Comparison of ENCODE assay signal across 8 mouse cellular contexts in the genomic region with DNA sequence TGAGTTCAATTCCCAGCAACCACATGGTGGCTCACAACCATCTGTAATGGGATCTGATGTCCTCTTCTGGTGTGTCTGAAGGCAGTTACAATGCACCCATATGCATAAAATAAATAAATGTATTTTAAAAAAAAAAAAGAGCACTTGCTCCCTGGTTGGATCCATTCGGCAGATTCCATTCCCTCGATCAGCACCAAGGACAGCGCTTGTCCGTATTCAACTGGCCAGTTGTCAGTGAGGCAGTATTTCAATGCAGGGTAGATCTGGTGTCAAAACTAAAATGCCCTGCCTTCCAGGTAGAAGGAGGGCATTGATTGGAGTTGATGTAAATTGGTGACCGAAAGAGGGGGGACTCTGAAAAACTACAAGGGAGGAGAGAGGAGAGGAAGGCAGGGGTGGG.
A peak's percentile ranks its signal among the peaks of the same experiment; 100 is the strongest.
DNase-seq lines count a peak whose midpoint lies in the region; ATAC-seq lines count a peak whose summit lies in the region.

No protein-coding gene starts in this region.

- peak; percentile 62 to 73 for DNase-seq in heart, postnatal 14 days
- no peak for DNase-seq in heart, adult 8-10 months (ENCODE audit: low spot score)
- DNase-seq in urinary bladder, postnatal 36 days (ENCODE audit: low spot score in 2 of 2): peak; percentile 13 to 23
- DNase-seq in urinary bladder, postnatal 10 days (ENCODE audit: low spot score): no peak
- DNase-seq in limb, embryonic 10.5 days (ENCODE audit: low spot score): peak; percentile 85
- DNase-seq in left cerebral cortex, adult 8-10 months (ENCODE audit: low spot score in 2 of 2): no peak
- DNase-seq in layer of hippocampus, postnatal 14 days (ENCODE audit: low spot score in 2 of 2): no peak

- H3K4me2 ChIP-seq in forebrain, embryonic 12.5 days: no peak overlapping the region

- no peak for ATAC-seq in forebrain, embryonic 12.5 days (ENCODE audit: low FRiP score)

- H3K27ac ChIP-seq in limb, embryonic 10.5 days: no peak overlapping the region
- no peak overlapping the region for H3K27ac ChIP-seq in forebrain, embryonic 12.5 days

- intact Hi-C loops in heart, postnatal 14 days (cut with DNase I): no loop called here

- no peak overlapping the region for H3K9ac ChIP-seq in forebrain, embryonic 12.5 days

- H3K4me3 ChIP-seq in limb, embryonic 10.5 days: no peak overlapping the region
- H3K4me3 ChIP-seq in forebrain, embryonic 12.5 days (replicated peaks): no peak overlapping the region

- no peaks in the 10 kb centered on the region for H3K9me3 ChIP-seq in limb, embryonic 10.5 days (replicated peaks)
- no peaks in the 10 kb centered on the region for H3K9me3 ChIP-seq in forebrain, embryonic 12.5 days

- H3K27me3 ChIP-seq in limb, embryonic 10.5 days (ENCODE audit: low read depth, poor library complexity, severe bottlenecking): peaks cover 62% of the 10 kb centered on the region
- peaks cover 24% of the 10 kb centered on the region for H3K27me3 ChIP-seq in forebrain, embryonic 12.5 days

- no peaks in the 10 kb centered on the region for H3K36me3 ChIP-seq in limb, embryonic 10.5 days
- no peaks in the 10 kb centered on the region for H3K36me3 ChIP-seq in forebrain, embryonic 12.5 days (replicated peaks)

- 16% methylated on average over 5 of the region's 5 CpGs for WGBS in limb, embryonic 10.5 days
- 13% methylated on average over 5 of the region's 5 CpGs for WGBS in forebrain, embryonic 12.5 days

- peaks cover 21% of the 10 kb centered on the region for H3K4me1 ChIP-seq in limb, embryonic 10.5 days
- H3K4me1 ChIP-seq in forebrain, embryonic 12.5 days: peaks cover 51% of the 10 kb centered on the region

Comparison
In these comparisons a context has a peak if more than half of its experiments do, and no peak if none do; other contexts are left out.
1. DNase-seq: peak in heart, postnatal 14 days (2 of 2), urinary bladder, postnatal 36 days (2 of 2) and limb, embryonic 10.5 days (single experiment); none in heart, adult 8-10 months (single experiment), urinary bladder, postnatal 10 days (single experiment), left cerebral cortex, adult 8-10 months (0 of 2) and layer of hippocampus, postnatal 14 days (0 of 2).